Comparison of ENCODE assay signal across 28 mouse cellular contexts in the genomic region with DNA sequence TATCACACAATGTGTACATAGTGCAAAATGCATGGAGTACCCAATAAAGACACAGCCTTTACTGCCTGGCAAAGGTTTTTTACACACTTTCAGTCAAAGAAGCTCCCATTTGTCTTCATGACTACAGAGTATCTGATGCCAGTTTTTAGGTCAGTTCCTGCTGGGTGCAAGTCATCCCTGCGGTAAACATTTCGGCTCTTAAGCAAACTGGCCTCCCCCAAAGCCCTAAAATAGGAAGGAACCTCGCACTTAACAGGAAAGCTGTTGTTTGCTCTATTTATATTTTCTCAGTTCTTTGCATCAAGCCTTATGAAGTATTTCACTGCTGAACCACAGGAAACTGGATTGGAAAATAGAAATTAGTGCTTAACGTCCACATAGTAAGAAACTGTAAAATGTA.
DNase-seq lines count a peak whose midpoint lies in the region; ATAC-seq and TF ChIP-seq lines count a peak whose summit lies in the region.
"Had no signal": no experiment of that assay in that cellular context is flagged by ENCODE, and none has a peak within 500 bp of the region (broad histone marks: within the 10 kb centered on the region; RNA-seq: fewer than 3 reads in every experiment).

No protein-coding gene starts in this region.

- TF ChIP-seq CTCF in midbrain, postnatal 0 days (IDR thresholded peaks at IDR 0.05), result no peak

- H3K36me3 ChIP-seq in midbrain, embryonic 11.5 days (ENCODE audit: control insufficient read depth, insufficient read depth, low read length), result no peaks in the 10 kb centered on the region
- H3K36me3 ChIP-seq in midbrain, postnatal 0 days (ENCODE audit: insufficient read depth, low read length), result no peaks in the 10 kb centered on the region
- H3K36me3 ChIP-seq: embryonic facial prominence, embryonic 10.5 days; embryonic facial prominence, embryonic 13.5 days; forebrain, embryonic 12.5 days; forebrain, embryonic 15.5 days; heart, embryonic 12.5 days; heart, embryonic 15.5 days; hindbrain, embryonic 10.5 days; hindbrain, embryonic 13.5 days had no signal

- intact Hi-C loops in heart, postnatal 10 days (cut with DNase I), result no loop called here

- no peak overlapping the region for H3K27ac ChIP-seq in midbrain, embryonic 11.5 days (ENCODE audit: low read depth, low read length)
- H3K27ac ChIP-seq in midbrain, postnatal 0 days (ENCODE audit: low read depth, low read length), result no peak overlapping the region
- H3K27ac ChIP-seq: embryonic facial prominence, embryonic 10.5 days; embryonic facial prominence, embryonic 13.5 days; forebrain, embryonic 12.5 days; forebrain, embryonic 15.5 days; gastrocnemius, adult 2 months; heart, embryonic 15.5 days; hindbrain, embryonic 10.5 days; hindbrain, embryonic 13.5 days had no signal

- no peak overlapping the region for H3K4me3 ChIP-seq in midbrain, embryonic 11.5 days (ENCODE audit: low read depth, low read length)
- no peak overlapping the region for H3K4me3 ChIP-seq in midbrain, postnatal 0 days (ENCODE audit: low read depth, low read length)
- H3K4me3 ChIP-seq: embryonic facial prominence, embryonic 10.5 days; embryonic facial prominence, embryonic 13.5 days; erythroblast, embryonic 14.5 days; forebrain, embryonic 12.5 days; forebrain, embryonic 15.5 days; gastrocnemius, adult 2 months; heart, embryonic 12.5 days; heart, embryonic 15.5 days; hindbrain, embryonic 10.5 days; hindbrain, embryonic 13.5 days had no signal

- no peaks in the 10 kb centered on the region for H3K27me3 ChIP-seq in midbrain, embryonic 11.5 days (ENCODE audit: control insufficient read depth, insufficient read depth, low read length)
- H3K27me3 ChIP-seq in midbrain, postnatal 0 days (ENCODE audit: insufficient read depth, low read length), result no peaks in the 10 kb centered on the region
- H3K27me3 ChIP-seq: embryonic facial prominence, embryonic 13.5 days; forebrain, embryonic 12.5 days; forebrain, embryonic 15.5 days; heart, embryonic 12.5 days; heart, embryonic 15.5 days; hindbrain, embryonic 13.5 days had no signal

- H3K4me1 ChIP-seq in midbrain, embryonic 11.5 days (ENCODE audit: control insufficient read depth, insufficient read depth, low read length), result no peaks in the 10 kb centered on the region; the same call in 1 of the 2 replicates
- no peaks in the 10 kb centered on the region for H3K4me1 ChIP-seq in midbrain, postnatal 0 days (ENCODE audit: insufficient read depth, low read length)
- H3K4me1 ChIP-seq: embryonic facial prominence, embryonic 10.5 days; embryonic facial prominence, embryonic 13.5 days; forebrain, embryonic 12.5 days; forebrain, embryonic 15.5 days; heart, embryonic 12.5 days; heart, embryonic 15.5 days; hindbrain, embryonic 10.5 days; hindbrain, embryonic 13.5 days had no signal

- peak; percentile 8 for DNase-seq in midbrain, embryonic 11.5 days (ENCODE audit: low spot score, missing footprints)
- no peak for DNase-seq in midbrain, postnatal 0 days (ENCODE audit: low spot score)
- peak; percentile 82 for DNase-seq in brain, adult 2 months (ENCODE audit: low read depth, low spot score)
- DNase-seq in testis, postnatal 10 days (ENCODE audit: low spot score), result no peak
- DNase-seq in heart, postnatal 10 days, result no peak
- DNase-seq in layer of hippocampus, postnatal 10 days (ENCODE audit: low spot score in 2 of 2), result no peak
- DNase-seq: adrenal gland, adult 8-10 months; adrenal gland, postnatal 25 days; cerebellum, adult 18-20 months; cerebellum, adult 9-10 months; cerebellum, postnatal 14 days; embryo, embryonic 11 days; gastrocnemius, adult 2 months; gastrocnemius, postnatal 14 days; heart, adult 18-20 months had no signal

- 83% methylated on average over 4 of the region's 4 CpGs for WGBS in midbrain, embryonic 11.5 days
- WGBS in midbrain, postnatal 0 days, result 82% methylated on average over 4 of the region's 4 CpGs

- no peak for ATAC-seq in midbrain, embryonic 11.5 days (ENCODE audit: low FRiP score)
- no peak for ATAC-seq in midbrain, postnatal 0 days (ENCODE audit: low FRiP score)
- peak; percentile 80 for ATAC-seq in granulocyte monocyte progenitor cell, adult 5-6 weeks (replicated peaks; ENCODE audit: poor library complexity, severe bottlenecking)
- peak; percentile 90 for ATAC-seq in megakaryocyte progenitor cell, adult 5-6 weeks (replicated peaks; ENCODE audit: poor library complexity)
- ATAC-seq: activated CD4-positive, CD25-positive, alpha-beta regulatory T cell, adult 4 months; forebrain, embryonic 15.5 days; hindbrain, embryonic 16.5 days had no signal

- H3K4me2 ChIP-seq in midbrain, embryonic 11.5 days, result no peak overlapping the region
- no peak overlapping the region for H3K4me2 ChIP-seq in midbrain, postnatal 0 days (ENCODE audit: low read depth, low read length, poor library complexity, severe bottlenecking)
- H3K4me2 ChIP-seq: embryonic facial prominence, embryonic 13.5 days; forebrain, embryonic 12.5 days; forebrain, embryonic 15.5 days; heart, embryonic 12.5 days; heart, embryonic 15.5 days; hindbrain, embryonic 13.5 days had no signal

- H3K9ac ChIP-seq in midbrain, embryonic 11.5 days (ENCODE audit: low read length), result no peak overlapping the region
- H3K9ac ChIP-seq in midbrain, postnatal 0 days (replicated peaks; ENCODE audit: low read length, poor library complexity, severe bottlenecking), result no peak overlapping the region
- H3K9ac ChIP-seq: embryonic facial prominence, embryonic 13.5 days; forebrain, embryonic 12.5 days; forebrain, embryonic 15.5 days; heart, embryonic 12.5 days; heart, embryonic 15.5 days; hindbrain, embryonic 13.5 days had no signal

- H3K9me3 ChIP-seq in midbrain, embryonic 11.5 days (ENCODE audit: control insufficient read depth, low read length), result no peaks in the 10 kb centered on the region
- no peaks in the 10 kb centered on the region for H3K9me3 ChIP-seq in midbrain, postnatal 0 days (ENCODE audit: low read length)
- H3K9me3 ChIP-seq: embryonic facial prominence, embryonic 10.5 days; embryonic facial prominence, embryonic 13.5 days; forebrain, embryonic 12.5 days; forebrain, embryonic 15.5 days; heart, embryonic 12.5 days; heart, embryonic 15.5 days; hindbrain, embryonic 10.5 days; hindbrain, embryonic 13.5 days had no signal

Comparison
In these comparisons a context has a peak if more than half of its experiments do, and no peak if none do; other contexts are left out.
1. DNase-seq: peak in midbrain, embryonic 11.5 days (single experiment) and brain, adult 2 months (single experiment); none in midbrain, postnatal 0 days (single experiment), testis, postnatal 10 days (single experiment), heart, postnatal 10 days (0 of 2) and layer of hippocampus, postnatal 10 days (0 of 2).
2. ATAC-seq: peak in granulocyte monocyte progenitor cell, adult 5-6 weeks (single experiment) and megakaryocyte progenitor cell, adult 5-6 weeks (single experiment); none in midbrain, embryonic 11.5 days (single experiment) and midbrain, postnatal 0 days (single experiment).